Mouse (Mus musculus) lung, postnatal 36 days (tissue): Measurements from ENCODE around the gene Zfand2a.

ENCODE experiments used
- DNase-seq: peaks from one replicate; pipeline ENCODE4 v3.0.0; 2022; ENCODE audit warnings: mixed read lengths

The Zfand2a gene

DNA sequence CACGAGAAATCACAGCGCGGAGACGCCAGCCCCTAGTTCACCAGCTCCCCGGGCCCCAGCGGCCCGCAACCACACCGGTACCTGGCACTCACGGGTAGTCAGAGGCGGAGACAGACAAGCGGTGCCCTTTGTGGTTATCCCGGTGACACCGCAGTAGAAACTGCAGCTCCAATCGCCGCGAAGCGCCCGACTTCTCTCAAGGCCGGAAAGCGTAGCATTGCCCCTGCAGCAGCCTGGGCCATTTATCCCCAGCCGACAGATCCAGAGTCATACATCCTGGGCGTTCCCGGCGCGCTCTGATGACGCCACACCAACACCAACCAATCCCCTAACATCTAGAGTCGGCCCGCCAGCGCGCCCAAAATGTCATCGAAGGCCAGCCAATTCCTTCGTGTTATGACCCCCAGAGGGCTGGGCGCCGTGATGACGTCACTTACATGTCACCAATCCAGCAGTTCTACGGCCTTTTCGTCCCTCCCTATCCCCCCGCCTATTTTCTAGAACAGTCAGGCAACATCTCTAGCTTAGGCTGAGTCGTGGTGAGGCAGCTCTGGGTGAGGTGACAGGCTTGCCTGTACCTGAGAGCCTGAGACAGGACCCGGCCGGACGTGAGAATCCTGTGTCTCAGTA, at the start of gene Zfand2a:
TSS of gene Zfand2a (minus strand) at position 365 of the 630 bp plus-strand sequence.
- DNase-seq, result peak; percentile 100

DNA sequence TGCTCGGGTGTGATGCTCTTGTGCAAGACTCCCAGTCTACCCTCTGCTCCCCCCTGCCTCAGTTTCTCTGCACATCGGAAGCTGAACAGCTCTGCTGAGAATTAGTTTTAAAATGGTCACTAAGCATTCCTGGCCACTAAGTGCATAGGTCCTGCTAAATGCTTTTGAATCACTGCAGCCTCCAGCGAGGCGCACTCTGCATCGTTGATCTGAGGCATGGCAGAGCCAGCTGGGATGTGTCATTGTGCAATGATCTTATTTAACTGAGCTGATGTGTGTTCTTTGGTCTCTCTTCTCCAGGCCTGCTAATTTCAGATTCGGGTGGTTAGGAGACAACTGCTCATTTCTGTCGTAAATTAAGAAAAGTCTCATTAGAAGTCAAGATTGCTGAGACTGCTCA, 44.5 kb upstream of the Zfand2a start:
- DNase-seq, result no peak

DNA sequence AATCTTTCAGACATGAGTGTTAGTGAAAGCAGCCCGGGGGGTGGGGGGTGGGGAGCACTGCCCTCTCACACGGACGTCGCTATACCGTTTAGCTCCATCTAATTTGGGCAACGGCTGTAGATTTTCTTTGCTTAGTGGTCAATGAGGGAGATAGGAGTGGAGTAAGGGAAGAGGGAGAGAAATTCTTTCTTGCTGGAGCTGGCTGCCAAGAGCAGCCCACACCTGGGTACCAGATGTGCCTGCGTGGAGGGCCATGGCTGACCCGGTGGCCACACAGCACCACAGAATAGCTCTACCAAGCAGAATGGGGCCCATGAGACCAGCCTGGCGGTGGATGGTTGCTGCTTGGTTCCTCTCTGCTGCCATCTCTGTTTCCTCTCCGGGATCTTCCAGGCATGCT, 37.6 kb upstream of the Zfand2a start:
- DNase-seq, result no peak

DNA sequence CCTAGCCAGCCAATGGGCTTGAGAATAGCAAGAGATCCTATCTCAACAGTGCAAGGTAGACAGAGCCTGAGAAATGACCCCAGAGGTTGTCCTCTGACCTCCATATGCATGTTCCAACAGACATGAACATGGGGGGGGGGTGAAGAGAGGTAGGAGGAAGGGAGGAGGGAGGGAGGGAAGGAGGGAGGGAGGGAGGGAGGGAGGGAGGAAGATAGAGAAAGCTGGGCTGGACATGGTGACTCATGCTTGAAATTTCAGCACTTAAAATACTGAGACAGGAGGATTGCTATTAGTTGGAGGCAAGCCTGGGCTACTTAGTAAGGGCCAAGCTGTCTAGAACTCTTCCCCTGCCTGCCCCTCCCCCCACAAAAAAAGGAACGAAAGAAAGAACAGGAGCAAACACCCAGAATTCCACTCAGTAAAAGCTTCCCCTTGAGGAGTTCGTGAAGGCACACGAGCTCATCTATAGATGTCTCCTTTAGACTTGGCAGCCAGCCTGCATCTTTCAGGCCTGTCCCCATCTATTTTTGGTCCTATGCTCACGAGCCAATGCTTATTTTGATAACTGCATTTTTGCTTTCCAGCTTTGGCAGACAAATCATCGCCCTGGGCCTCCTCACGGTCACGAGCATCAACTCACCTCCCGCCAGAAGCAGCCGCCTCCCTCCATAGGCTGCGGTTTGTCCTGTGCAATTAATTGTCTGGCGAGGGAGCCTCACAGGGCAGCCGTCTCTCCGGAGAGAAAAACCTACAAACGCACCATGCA, 35.9 kb upstream of the Zfand2a start:
- DNase-seq, result no peak

DNA sequence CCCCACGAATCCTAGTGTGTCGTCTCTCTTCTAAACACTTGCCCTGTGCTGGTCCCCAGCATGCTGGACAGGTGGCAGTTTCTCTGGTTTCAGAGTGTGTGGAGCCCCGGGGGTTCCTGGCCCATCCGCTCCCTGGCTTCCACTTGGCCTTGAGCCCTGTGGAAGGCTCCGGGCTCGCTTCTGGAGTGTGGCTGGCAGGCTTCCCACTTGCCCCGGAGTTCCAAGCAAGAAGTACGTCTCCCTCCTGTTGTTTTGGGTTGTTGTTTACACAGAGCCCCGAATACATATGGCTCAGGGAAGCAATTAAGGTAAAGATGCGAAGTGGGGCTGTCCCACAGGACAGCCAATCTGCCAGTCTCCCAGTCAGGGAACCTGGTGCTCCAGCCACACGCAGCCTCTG, 31.9 kb upstream of the Zfand2a start:
- no peak for DNase-seq

DNA sequence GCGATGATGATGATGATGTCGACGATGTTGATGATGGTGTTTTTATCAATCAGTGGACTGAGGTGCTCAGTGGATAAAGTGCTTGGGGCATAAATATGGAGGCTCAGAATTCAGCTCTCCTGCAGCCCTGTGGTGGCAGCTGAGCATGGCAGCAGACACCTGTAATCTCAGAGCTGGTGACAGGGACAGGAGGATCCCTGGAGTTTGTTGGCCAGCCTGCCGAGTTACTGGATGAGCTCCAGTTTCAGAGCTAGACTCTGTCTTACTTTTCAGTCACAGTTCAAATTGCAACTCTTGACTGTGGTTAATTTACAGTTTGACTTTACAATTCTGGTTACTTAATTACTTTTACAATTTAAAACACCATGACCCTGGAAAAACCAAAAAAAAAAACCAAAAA, 27.9 kb upstream of the Zfand2a start:
- DNase-seq, result no peak

DNA sequence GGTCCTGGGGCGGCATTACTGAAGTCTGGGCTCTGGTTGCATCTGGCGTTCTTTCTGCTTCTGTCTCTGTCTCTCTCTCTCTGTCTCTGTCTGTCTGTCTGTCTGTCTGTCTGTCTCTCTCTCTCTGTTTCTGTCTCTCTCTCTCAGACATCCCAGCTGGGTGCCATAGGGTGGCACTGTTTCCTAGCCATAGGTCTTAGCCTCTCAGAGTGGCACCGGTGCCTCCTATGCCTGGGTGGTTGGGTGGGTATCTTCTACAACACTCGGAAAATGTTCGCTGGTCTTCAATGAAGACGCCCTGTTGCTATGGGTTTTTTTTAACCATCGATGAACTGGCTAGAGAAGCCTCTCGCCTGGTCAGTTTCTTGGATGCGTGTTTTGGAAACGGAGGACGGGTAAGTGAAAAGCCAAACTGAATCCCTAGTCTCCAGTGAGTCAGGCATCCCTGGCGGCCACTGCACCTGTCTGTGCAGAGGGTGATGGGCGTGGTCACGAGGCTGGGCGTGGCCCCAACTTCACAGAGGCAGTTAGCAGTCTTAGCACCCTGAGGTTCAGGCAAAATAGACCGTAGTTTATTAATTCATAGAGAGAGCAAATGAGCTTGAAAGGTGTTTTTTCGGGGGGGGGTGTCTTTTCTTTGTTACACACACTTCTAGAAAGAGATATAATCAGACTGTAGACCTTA, 26.5 kb upstream of the Zfand2a start:
- DNase-seq, result peak; percentile 25

DNA sequence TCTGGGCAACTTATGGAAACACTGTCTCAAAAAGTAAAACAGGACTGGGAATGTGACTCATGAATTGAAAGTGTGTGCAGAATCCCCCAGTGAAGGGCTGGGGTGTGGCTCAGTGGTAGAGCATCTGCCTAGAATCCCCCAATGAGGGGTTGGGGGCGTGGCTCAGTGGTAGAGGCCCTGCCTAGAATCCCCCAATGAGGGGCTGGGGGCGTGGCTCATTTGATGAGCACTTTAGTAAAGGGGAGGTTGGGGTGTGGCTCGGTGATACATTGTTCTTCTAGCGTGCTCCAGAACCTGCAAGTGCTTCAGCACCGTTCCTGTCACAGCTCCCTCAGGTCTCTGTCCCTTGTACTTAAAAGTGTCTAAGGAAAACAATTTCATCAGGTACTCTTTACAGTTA, 21.9 kb upstream of the Zfand2a start:
- DNase-seq, result no peak

DNA sequence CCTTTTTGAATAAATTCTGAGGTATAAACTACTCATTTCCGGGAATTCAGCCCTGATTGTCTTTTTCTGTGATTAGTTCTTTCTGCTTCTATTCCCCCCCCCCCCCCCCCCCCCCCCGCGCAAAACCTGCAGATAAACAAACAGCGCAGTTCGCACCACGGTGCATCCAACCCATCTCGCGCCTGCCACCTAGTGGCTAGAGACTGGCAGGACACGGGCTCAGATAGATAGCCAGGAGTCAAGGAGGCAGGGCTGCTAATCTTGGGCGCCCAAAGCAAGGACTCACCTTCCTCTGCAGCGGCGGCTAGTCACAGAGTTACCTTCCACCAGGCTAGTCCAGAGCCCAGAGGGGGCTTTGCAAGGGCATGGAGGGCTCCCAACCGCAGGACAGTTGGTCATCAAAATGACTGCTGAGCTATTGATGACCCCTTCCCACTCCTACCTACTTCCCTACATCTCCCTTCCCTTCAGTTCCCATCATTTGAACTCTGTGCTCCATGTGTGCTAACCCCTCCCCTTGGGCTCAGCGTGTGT, 20.8 kb upstream of the Zfand2a start:
- DNase-seq, result peak; percentile 92

DNA sequence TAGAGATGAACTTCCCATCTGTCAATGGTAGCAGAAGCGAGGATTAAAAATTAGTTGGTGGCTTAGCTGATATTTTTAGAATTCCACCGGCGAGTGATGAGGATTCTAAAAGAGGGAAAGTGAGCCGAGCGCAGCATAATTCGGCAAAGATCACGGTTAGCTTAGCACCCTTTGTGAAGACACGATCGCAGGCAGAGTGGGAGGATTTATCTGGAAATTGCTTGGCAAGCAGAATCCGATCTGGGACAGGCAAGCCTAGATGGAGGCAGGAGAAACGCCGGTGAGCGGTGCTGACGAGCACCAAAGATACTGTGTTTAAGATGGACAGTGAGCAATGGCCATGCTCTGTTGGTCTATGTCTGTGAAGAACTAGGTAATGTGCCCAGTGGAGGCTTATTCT, 17.9 kb upstream of the Zfand2a start:
- DNase-seq, result no peak

DNA sequence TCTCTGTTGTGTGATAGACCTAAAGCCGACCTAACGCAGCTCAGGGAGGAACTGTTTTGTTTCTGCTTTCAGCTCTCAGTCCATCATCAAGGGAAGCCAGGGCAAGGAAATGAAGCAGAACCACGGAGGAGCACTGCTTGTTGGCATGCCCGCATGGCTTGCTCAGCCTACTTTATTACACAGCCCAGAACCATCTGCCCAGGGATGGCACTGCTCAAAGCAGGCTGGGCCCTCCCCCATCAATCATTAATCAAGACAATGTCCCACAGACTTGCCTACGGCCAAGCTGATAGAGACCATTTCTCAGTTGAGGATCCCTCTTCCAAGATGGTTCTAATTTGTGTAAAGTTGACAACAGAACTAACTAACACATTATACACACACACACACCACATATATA, 14.4 kb upstream of the Zfand2a start:
- DNase-seq, result no peak

DNA sequence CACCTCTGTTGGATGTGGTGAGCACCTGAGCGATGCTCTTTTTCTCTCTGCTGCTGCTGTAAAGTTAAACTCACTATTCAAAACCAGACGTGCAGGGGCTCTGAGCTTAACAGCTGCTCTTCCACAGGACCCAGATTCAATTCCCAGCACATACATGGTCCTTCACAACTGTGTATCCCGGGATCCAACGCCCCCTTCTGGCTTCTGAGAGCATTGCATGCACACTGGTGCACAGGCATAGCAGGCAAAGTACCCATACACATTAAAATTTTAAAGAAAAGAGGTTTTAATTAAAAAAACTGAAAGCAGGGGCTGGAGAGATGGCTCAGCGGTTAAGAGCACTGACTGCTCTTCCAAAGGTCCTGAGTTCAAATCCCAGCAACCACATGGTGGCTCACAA, 12.6 kb upstream of the Zfand2a start:
- no peak for DNase-seq

DNA sequence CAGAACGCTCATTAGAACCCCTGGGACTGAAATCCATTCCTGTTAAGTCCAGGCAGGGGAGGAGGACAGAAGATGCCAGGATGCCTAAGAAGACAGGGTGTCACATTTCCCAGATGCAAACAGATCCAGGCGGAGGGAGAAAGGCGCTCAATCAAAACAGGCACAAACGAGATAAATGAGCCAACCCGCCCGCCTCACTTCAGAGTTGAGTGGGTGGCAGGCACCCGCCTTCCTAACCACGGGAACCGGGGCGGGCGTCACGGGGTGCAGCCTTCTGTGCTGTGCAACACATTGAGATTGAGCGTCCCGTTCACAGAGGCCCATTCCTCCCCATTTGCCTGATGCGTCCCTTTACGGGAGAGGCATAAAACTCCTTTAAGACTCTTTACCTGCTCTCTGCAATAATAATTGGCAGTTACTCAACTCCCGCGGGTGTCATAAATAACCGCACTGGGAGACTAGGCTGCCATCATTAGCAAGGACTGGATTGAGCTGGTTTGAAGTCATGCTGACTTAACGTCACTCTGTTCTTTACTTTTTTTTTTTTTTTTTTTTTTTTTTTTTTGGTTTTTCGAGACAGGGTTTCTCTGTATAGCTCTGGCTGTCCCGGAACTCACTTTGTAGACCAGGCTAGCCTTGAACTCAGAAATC, 10.8 kb upstream of the Zfand2a start:
- DNase-seq, result peak; percentile 20

DNA sequence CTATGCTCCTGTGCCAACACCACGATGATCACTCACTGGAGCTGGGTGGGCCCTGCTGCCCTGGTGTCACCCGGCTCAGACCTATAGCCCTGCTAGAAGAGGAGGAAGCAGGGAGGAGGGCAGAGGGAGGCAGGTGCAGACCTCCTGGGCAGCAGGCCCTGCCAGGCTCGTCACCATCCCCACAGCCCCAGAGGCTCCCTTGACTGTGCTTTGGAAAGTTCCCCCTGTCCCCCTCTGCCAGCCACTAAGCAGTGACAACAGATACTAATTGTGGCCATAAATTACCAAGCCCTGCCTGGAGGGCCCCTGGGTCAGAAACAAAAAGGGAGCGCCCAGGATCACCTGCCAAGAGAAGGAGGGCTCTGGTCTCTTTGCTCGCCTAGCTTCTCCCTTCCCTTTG, 9.3 kb upstream of the Zfand2a start:
- DNase-seq, result no peak

DNA sequence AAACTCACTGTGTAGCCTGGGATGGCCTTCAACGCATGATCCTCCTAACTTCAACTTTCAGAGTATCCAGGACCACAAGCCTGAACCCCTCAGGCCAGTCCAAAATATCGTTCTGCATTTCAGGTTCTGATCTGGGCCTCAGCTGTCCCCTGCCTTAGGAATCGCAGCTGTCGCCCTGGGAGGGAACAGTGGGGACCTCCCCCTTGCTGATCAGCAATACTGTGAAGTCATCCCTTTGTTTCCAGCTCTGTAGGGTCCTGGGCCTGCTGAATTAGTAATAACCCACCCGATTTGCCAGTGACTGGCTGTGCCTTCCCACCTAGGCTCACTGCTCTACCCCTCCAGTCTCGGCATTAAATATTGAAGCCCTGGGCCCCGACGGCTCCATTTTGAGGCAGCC, 7.0 kb upstream of the Zfand2a start:
- no peak for DNase-seq

DNA sequence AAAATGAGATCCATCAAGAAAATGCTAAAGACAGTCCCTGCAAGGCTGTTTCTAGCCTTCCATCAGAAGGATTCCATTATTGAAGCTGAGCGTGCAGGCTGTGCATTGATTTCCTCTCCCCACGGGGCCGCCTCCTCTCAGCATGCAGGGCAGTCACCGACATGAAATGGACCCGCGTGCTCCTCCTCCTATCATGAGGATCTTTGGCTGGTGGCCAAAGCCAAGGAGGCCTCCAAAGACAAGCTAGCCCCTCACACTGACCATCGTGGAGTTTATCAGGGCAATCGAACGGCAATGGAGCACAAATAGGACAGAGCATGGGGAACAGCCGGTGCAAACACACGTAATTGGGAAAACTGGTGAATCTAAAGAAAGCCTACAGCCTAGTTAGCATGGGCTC, 5.8 kb upstream of the Zfand2a start:
- no peak for DNase-seq

DNA sequence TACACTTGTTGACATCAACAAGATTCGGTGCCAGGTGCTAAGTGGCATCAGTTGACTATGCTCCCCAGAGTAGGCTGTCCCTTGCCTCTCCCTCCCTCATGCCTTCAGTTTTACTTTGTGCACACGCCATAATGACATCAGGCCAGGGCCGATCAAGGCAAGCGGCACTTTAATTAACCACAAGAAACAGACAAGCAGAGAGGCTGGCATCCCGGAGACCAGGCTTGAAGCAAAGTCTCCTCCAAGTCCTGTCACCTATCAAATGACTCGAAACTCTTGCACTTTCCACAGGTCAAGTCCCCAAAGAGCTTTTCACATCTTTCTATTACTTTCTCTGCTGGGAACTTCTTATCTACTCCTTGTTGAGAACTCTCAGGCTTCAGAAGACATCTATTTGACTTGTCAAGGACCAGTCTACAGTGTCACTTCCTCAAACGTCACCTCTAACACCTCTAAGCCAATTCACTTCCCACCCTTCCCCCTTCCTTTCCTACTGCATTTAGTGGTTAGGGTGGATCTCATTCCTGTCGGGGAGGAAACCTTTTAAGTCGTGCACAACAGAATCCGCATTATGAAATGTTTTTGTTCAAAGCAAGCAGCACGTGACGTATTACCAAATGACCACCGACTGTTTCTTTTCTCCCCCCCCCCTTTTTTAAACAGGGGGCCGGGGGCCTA, 1.0 kb downstream of the Zfand2a start:
- peak; percentile 47 for DNase-seq

DNA sequence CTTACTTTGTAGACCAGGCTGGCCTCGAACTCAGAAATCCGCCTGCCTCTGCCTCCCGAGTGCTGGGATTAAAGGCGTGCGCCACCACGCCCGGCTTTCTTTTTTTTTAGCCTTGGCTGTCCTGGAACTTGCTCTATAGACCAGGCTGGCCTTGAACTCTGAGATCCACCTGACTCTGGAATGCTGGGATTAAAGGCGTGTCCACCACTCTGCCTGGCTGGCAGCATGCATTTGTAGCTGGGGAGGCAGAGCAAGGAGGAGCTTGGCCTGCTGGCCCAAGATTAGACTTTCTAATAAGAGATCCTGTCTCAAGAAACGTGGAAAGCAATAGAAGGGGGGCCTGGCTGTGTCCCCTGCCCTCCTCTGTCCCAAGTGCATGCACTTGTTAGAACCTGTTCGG, 3.9 kb downstream of the Zfand2a start:
- no peak for DNase-seq

DNA sequence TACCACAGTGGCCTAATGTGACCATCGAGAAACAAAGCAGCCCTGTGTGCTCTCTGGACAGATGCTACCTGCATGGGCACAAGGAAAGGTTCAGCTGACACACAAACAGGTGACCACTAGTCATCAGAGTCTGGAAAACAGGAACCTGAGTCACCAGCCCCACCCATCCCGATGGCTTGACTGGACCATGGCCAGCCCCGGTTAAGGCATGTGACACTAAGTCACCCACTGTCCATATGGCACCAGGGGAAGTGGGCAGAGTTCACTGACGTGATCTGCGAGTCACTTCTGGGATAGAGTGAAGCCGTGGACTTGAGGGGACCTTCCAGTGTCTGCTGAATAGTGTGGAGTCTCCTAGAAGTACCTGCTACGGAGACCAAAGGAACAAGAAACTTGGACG, 5.3 kb downstream of the Zfand2a start:
- DNase-seq, result peak; percentile 72

DNA sequence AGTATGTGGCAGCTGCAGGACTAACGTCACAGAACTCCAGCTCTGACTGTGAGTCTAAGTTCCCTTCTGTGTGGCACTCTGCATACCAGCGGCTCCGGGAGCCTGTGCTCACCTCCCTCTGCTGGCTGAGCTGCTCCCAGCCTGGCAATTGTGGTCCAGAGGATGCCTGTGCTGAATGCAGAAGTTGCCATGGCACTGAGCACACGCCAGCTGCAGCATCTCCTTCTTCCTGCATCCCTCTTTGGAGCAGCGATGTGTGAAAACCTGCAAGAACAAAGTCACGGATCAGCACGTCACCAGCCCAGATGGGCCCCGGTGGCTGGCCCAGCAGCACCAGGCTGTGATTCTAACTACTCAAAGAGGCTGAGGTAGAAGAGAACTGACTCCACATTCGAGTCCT, 9.6 kb downstream of the Zfand2a start:
- DNase-seq, result no peak

DNA sequence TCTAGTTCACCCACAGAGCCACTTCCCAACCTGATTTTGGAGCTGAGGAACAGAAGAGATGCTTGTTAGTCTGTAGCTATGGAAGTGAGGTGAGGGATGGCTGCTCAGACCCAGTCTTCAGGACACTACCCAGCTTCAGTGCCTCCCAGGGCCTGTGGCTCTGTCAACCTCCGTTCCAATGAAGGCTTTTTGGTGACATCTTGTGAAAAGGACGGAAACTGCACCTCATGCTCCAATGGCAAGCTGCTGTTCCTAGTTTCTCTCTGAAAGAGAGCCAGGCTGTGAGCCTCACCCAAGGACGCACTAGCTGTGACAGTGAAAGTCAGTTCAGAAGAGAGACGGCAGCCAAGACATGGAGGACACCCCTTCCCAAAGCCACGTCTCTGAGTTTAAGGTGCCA, 16.4 kb downstream of the Zfand2a start:
- DNase-seq, result peak; percentile 47

DNA sequence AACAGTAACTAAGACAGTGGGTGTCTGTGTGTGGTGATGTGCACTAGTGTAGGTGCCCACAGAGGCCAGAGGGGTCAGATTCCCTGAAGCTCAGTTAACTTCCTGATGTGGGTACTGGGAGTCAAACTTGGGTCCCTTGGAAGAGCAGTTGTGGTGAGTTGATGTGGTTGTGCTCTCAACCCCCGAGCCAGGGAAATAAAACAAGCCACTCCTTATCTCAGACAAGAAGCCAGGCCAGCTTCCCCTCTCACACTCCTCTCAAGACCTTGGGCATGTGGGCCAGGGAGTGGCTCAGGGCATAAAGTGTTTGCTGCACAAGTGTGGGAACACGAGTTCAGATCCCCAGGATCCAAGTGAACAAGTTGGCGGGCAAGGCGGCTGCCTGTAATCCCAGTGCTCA, 17.5 kb downstream of the Zfand2a start:
- no peak for DNase-seq

DNA sequence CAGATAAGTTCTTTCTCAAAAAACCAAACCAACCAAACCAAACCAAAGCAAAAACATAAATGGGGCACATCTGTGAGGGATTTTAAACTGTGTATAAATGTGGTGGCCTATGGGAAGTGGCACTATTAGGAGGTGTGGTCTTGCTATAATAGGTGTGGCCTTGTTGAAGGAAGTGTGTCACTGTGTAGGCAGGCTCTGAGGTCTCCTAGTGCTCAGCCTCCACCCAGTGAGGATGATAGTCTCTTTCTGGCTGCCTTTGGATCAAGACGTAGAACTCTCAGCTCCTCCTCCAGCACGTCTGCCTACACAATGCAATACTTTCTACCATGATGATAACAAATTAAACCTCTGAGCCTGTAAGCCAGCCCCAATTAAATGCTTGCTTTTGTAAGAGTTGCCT, 18.0 kb downstream of the Zfand2a start:
- DNase-seq, result no peak
